Mouse (Mus musculus) stomach, embryonic 16.5 days (tissue): Measurements from ENCODE around the gene Ankrd35. TPM values are rescaled to one million over a fixed set of nuclear protein-coding genes. Genes with fewer than 3 reads are reported as not detected.
A peak's percentile ranks its signal among the peaks of the same experiment; 100 is the strongest.

ENCODE experiments used
- ATAC-seq: fragments of 200-750 bp; cut with Nextera tagmentation; 2 replicates; pipeline ENCODE4 v1.8.0; 2017; ENCODE audit warnings: moderate number of reproducible peaks, moderate TSS enrichment; ENCODE audit not compliant: insufficient read depth, low FRiP score
- H3K27ac ChIP-seq: fragments of 300-500 bp; sonication (generic); 2 replicates; pipeline ENCODE4 v1.5.1; 2014; ENCODE audit warnings: low read length
- H3K27me3 ChIP-seq: fragments of 300-500 bp; sonication (generic); 2 replicates; pipeline ENCODE4 v1.6.1; 2014; ENCODE audit warnings: low read length, control low read depth, mixed read lengths; ENCODE audit not compliant: control insufficient read depth, insufficient read depth
- H3K36me3 ChIP-seq: fragments of 300-500 bp; sonication (generic); 2 replicates; pipeline ENCODE4 v1.6.1; 2014; ENCODE audit warnings: low read length; ENCODE audit not compliant: control insufficient read depth, insufficient read depth
- H3K4me1 ChIP-seq: fragments of 300-500 bp; sonication (generic); 2 replicates; pipeline ENCODE4 v1.6.1; 2014; ENCODE audit warnings: low read length, control low read depth, mixed read lengths; ENCODE audit not compliant: control insufficient read depth, insufficient read depth
- H3K4me2 ChIP-seq: fragments of 300-500 bp; sonication (generic); 2 replicates; pipeline ENCODE4 v1.6.1; 2014; ENCODE audit warnings: low read depth, low read length, mixed read lengths
- H3K4me3 ChIP-seq: fragments of 300-500 bp; sonication (generic); replicated peaks from 2 replicates; pipeline ENCODE4 v1.5.1; 2014; ENCODE audit warnings: mild to moderate bottlenecking, low read length
- H3K9ac ChIP-seq: fragments of 300-500 bp; sonication (generic); 2 replicates; pipeline ENCODE4 v1.6.1; 2014; ENCODE audit warnings: low read length
- H3K9me3 ChIP-seq: fragments of 300-500 bp; sonication (generic); replicated peaks from 2 replicates; pipeline ENCODE4 v1.6.1; 2016; ENCODE audit warnings: low read length, control low read depth; ENCODE audit not compliant: control insufficient read depth
- WGBS: fragments of 180-500 bp; shearing (Covaris S2); extraction: QIAGEN DNeasy Blood & Tissue Kit; methylation state at CpG from one replicate; pipeline ENCODE4 v1.1.7; 2014; 5-methylcytosine and 5-hydroxymethylcytosine counted together
- polyA plus RNA-seq: library from polyadenylated mRNA; unstranded; fragments of >200 nt; fragmentation: Nextera tagmentation; extraction: Ambion mirVana; gene quantifications from 2 replicates; pipeline ENCODE4 v1.2.1, GENCODE M21; 2015

The Ankrd35 gene
- polyA plus RNA-seq, 1 experiment from 2014 or later, result 8.0 TPM

GRCm38 (mm10) chr3:96707903-96708683, 38.2 kb downstream of the Ankrd35 start, which contains the start of gene Nudt17:
Gene Nudt17 (minus strand): TSS chr3:96708562.
- 5% methylated on average over 42 of the region's 42 CpGs for WGBS
- peaks cover 21% of the 10 kb centered on the region; the same call in 1 of the 2 replicates for H3K36me3 ChIP-seq
- no peak within 1 kb of the TSS for H3K27ac ChIP-seq
- peak within 1 kb of the TSS; percentile 62 for H3K4me3 ChIP-seq
- peak within 1 kb of the TSS; percentile 85 for H3K9ac ChIP-seq
- H3K27me3 ChIP-seq, result no peaks in the 10 kb centered on the region
- no peaks in the 10 kb centered on the region for H3K9me3 ChIP-seq
- H3K4me2 ChIP-seq, result peak within 1 kb of the TSS; percentile 99
- peaks cover 10% of the 10 kb centered on the region for H3K4me1 ChIP-seq
- peak; percentile 87 for ATAC-seq

GRCm38 (mm10) chr3:96708684-96709064, 38.7 kb downstream of the Ankrd35 start:
- ATAC-seq, result no peak
- no peak overlapping the region for H3K9ac ChIP-seq
- H3K4me3 ChIP-seq, result 0 out of 2 replicates have a peak overlapping the region, but pooled peaks have one; percentile 62
- no peaks in the 10 kb centered on the region for H3K27me3 ChIP-seq
- WGBS, result 51% methylated on average over 2 of the region's 2 CpGs
- peaks cover 10% of the 10 kb centered on the region for H3K4me1 ChIP-seq
- no peaks in the 10 kb centered on the region for H3K9me3 ChIP-seq
- H3K4me2 ChIP-seq, result peak overlapping the region; percentile 99
- no peak overlapping the region for H3K27ac ChIP-seq
- peaks cover 21% of the 10 kb centered on the region; the same call in 1 of the 2 replicates for H3K36me3 ChIP-seq

GRCm38 (mm10) chr3:96714286-96714685, 44.4 kb downstream of the Ankrd35 start:
- 79% methylated on average over 5 of the region's 5 CpGs for WGBS
- no peak overlapping the region for H3K9ac ChIP-seq

DNA sequence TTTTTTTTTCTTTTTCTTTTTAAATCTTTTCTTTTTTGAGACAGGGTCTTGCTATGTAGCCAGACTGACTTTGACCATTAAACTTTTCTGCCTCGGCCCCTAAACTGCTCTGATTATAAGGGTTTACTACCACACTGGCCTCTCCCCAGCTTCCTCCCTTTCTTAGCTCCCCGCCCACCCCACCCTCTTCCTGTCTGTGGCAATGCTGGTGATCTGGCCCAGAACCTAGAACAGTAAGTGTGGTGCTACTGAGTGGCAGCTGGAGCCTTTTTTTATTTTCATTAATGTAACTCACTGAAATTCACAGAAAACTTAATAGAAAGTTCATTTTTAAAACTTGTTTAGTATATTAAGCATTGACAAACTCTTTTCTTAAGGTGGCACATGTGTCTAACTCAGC, 45.9 kb downstream of the Ankrd35 start:
- Histone ChIP-seq H3K27ac (no peak overlapping the region), H3K27me3 (no peaks in the 10 kb centered on the region), H3K36me3 (peaks cover 20% of the 10 kb centered on the region; the same call in 1 of the 2 replicates), H3K9me3 (no peaks in the 10 kb centered on the region), H3K4me3 (no peak overlapping the region), H3K4me1 (no peaks in the 10 kb centered on the region), H3K9ac (no peak overlapping the region), H3K4me2 (no peak overlapping the region)
- WGBS, result 79% methylated on average over 2 of the region's 2 CpGs
- no peak for ATAC-seq

More at GRCm38 (mm10) chr3:96714286-96714685, 44.4 kb downstream of the Ankrd35 start:
- no peak for ATAC-seq
- Histone ChIP-seq H3K27me3 (no peaks in the 10 kb centered on the region), H3K4me3 (no peak overlapping the region), H3K36me3 (peaks cover 27% of the 10 kb centered on the region; the same call in 1 of the 2 replicates), H3K27ac (no peak overlapping the region), H3K9me3 (no peaks in the 10 kb centered on the region), H3K4me2 (no peak overlapping the region), H3K4me1 (no peaks in the 10 kb centered on the region)

DNA sequence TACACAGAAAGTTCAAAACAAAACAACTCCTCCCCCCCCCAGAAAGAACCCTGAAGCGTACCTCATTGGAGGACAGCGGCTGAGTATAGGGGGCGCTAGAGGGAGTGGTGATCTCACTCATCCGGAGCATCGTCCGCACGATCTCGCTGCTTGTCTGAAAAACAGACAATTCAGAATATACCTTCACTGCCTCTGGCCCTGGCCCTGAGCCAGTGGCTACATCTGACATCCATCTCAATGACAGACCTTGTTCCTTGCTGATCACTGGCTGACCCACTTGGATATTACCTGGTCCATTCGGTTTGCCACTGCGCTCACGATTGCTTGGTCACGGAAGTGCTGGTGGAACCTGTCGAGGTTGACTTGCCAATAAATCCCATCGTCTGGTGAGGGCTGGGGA, 49.2 kb downstream of the Ankrd35 start:
- Histone ChIP-seq H3K4me2 (no peak overlapping the region), H3K27ac (no peak overlapping the region), H3K27me3 (no peaks in the 10 kb centered on the region), H3K9ac (no peak overlapping the region), H3K9me3 (no peaks in the 10 kb centered on the region), H3K4me3 (no peak overlapping the region), H3K4me1 (no peaks in the 10 kb centered on the region), H3K36me3 (peaks cover 20% of the 10 kb centered on the region)
- 46% methylated on average over 14 of the region's 14 CpGs for WGBS
- no peak for ATAC-seq

- peaks cover 20% of the 10 kb centered on the region for H3K4me1 ChIP-seq
- ATAC-seq, result peak; percentile 99
- H3K27ac ChIP-seq, result peak within 1 kb of the TSS; percentile 79
- WGBS, result under 1% methylated on average over 45 of the region's 52 CpGs
- no peaks in the 10 kb centered on the region for H3K27me3 ChIP-seq
- H3K9ac ChIP-seq, result peak within 1 kb of the TSS; percentile 94
- no peaks in the 10 kb centered on the region for H3K9me3 ChIP-seq
- H3K4me3 ChIP-seq, result peak within 1 kb of the TSS; percentile 99
- peak within 1 kb of the TSS; percentile 74 for H3K4me2 ChIP-seq
- peaks cover 6% of the 10 kb centered on the region; the same call in 1 of the 2 replicates for H3K36me3 ChIP-seq
Measured at GRCm38 (mm10) chr3:96727343-96727827, 57.5 kb downstream of the Ankrd35 start, which contains the start of the genes Polr3c and Rnf115. Gene Polr3c (minus strand): TSS chr3:96727628. Gene Rnf115 (plus strand): TSS chr3:96727664.

GRCm38 (mm10) chr3:96727828-96728633, 58.1 kb downstream of the Ankrd35 start:
- Histone ChIP-seq H3K4me1 (peaks cover 20% of the 10 kb centered on the region), H3K4me3 (peak overlapping the region; percentile 99), H3K27ac (peak overlapping the region; percentile 79), H3K36me3 (peaks cover 6% of the 10 kb centered on the region; the same call in 1 of the 2 replicates), H3K4me2 (peak overlapping the region; percentile 69), H3K9me3 (no peaks in the 10 kb centered on the region), H3K9ac (peak overlapping the region; percentile 94), H3K27me3 (no peaks in the 10 kb centered on the region)
- peak; percentile 45 for ATAC-seq
- under 1% methylated on average over 38 of the region's 42 CpGs for WGBS

DNA sequence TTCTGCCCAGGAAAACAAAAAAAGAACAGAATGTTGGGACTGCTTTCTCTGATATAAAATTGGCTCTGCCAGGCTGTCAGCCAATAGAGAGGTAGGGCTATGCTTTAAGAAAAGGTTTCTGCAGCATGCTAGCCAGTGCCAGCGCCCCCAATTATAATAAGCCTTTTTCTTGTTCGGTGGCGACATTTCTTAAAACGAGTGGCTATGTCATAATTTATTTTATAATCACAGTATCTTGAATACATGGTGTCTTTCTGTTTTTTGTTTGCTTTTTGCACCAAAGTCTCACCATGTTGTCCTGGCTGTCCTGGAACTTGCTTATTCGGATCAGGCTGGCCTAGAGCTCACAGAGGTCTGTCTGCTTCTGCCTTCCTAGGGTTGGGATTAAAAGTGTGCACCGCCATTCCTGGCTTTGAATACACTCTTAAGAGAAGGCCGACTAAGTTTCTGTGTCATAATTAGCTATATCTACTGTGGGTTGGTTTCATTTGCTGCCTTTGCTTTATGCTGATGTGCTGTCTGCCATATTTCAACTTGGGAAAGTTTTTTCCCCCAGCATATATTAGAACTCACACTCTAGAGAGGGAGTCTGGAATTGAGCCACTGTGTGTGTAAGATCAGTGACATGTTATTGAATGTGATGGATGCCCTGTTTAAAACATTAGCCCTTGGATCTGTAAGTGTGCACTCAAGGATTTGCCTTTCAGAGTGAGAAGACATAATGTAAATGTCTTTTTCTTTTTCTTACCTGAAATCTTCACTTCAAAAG, 58.9 kb downstream of the Ankrd35 start:
- peak overlapping the region; percentile 69 for H3K4me2 ChIP-seq
- ATAC-seq, result no peak
- no peaks in the 10 kb centered on the region for H3K9me3 ChIP-seq
- peak overlapping the region; percentile 99 for H3K4me3 ChIP-seq
- peak overlapping the region; percentile 79 for H3K27ac ChIP-seq
- WGBS, result 43% methylated on average over 7 of the region's 7 CpGs
- no peaks in the 10 kb centered on the region for H3K36me3 ChIP-seq
- H3K9ac ChIP-seq, result peak overlapping the region; percentile 94; the same call in 1 of the 2 replicates
- H3K27me3 ChIP-seq, result no peaks in the 10 kb centered on the region
- peaks cover 20% of the 10 kb centered on the region for H3K4me1 ChIP-seq
